In the genomic region with DNA sequence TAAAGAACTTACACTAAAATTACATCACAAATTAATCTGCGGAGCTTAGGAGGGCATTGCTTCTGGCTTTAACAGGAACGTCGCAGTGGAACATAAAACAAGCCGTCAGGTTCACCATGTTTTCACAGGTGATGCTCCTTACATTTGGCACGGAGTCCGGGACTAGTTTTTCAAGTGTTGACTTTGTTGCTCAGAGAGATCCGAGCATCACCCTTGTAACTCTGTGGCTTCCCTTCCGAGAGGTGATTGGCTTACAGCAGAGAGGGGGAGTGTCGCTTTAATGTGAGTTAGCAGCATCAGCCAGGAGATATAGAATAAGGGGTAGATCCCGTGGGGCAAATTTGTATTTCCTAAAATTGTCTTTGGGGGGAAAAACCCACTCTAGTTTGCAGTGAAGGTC, we compare ENCODE assay signal across 24 mouse cellular contexts.
A peak's percentile ranks its signal among the peaks of the same experiment; 100 is the strongest.
DNase-seq lines count a peak whose midpoint lies in the region; ATAC-seq and TF ChIP-seq lines count a peak whose summit lies in the region.
"Had no signal": no experiment of that assay in that cellular context is flagged by ENCODE, and none has a peak within 500 bp of the region (broad histone marks: within the 10 kb centered on the region; RNA-seq: fewer than 3 reads in every experiment).

No protein-coding gene starts in this region.

- no peak overlapping the region for H3K4me2 ChIP-seq in lung, postnatal 0 days (replicated peaks; ENCODE audit: low read depth, low read length)
- no peak overlapping the region for H3K4me2 ChIP-seq in embryonic facial prominence, embryonic 15.5 days (replicated peaks)
- no peak overlapping the region for H3K4me2 ChIP-seq in limb, embryonic 15.5 days
- H3K4me2 ChIP-seq in intestine, postnatal 0 days (replicated peaks; ENCODE audit: low read depth), result no peak overlapping the region
- H3K4me2 ChIP-seq: forebrain, embryonic 13.5 days; heart, embryonic 11.5 days; heart, embryonic 15.5 days; hindbrain, embryonic 13.5 days had no signal

- peak; percentile 44; the same call in 1 of the 2 replicates for ATAC-seq in lung, postnatal 0 days
- no peak for ATAC-seq in embryonic facial prominence, embryonic 15.5 days (ENCODE audit: insufficient number of reproducible peaks, low FRiP score, low TSS enrichment, low read depth)
- ATAC-seq in limb, embryonic 15.5 days (ENCODE audit: insufficient number of reproducible peaks, low FRiP score, low TSS enrichment, low read depth), result no peak
- ATAC-seq in intestine, postnatal 0 days, result no peak
- ATAC-seq: CD4-positive, CD25-positive, alpha-beta regulatory T cell, adult 4 months; forebrain, embryonic 13.5 days; hindbrain, postnatal 0 days had no signal

- no peak overlapping the region for H3K9ac ChIP-seq in lung, postnatal 0 days (replicated peaks; ENCODE audit: low read depth)
- H3K9ac ChIP-seq in embryonic facial prominence, embryonic 15.5 days, result no peak overlapping the region
- no peak overlapping the region for H3K9ac ChIP-seq in limb, embryonic 15.5 days
- no peak overlapping the region for H3K9ac ChIP-seq in intestine, postnatal 0 days (ENCODE audit: low read depth, low read length)
- H3K9ac ChIP-seq: forebrain, embryonic 13.5 days; heart, embryonic 15.5 days; hindbrain, embryonic 13.5 days had no signal

- peak; percentile 24 for DNase-seq in heart, adult 11 months
- DNase-seq in heart, adult 18-20 months, result no peak
- peak; percentile 36 for DNase-seq in lung, postnatal 0 days (ENCODE audit: low spot score)
- DNase-seq in lung, postnatal 10 days, result no peak
- no peak for DNase-seq in cerebellum, postnatal 36 days
- DNase-seq: adrenal gland, adult 8-10 months; B cell, adult 2 months; cerebellum, adult 11 months; cerebellum, adult 8-10 months; cerebellum, postnatal 25 days; gastrocnemius, adult 2 months; gastrocnemius, postnatal 36 days; heart, adult 2 months; heart, postnatal 14 days had no signal

- WGBS in lung, postnatal 0 days, result 61% methylated on average over 10 of the region's 10 CpGs
- 58% methylated on average over 10 of the region's 10 CpGs for WGBS in embryonic facial prominence, embryonic 15.5 days
- WGBS in limb, embryonic 15.5 days, result 52% methylated on average over 10 of the region's 10 CpGs
- 83% methylated on average over 10 of the region's 10 CpGs for WGBS in intestine, postnatal 0 days

- no peaks in the 10 kb centered on the region for H3K9me3 ChIP-seq in lung, postnatal 0 days (ENCODE audit: low read length)
- no peaks in the 10 kb centered on the region for H3K9me3 ChIP-seq in embryonic facial prominence, embryonic 15.5 days (replicated peaks)
- H3K9me3 ChIP-seq in limb, embryonic 15.5 days, result no peaks in the 10 kb centered on the region
- no peaks in the 10 kb centered on the region for H3K9me3 ChIP-seq in intestine, postnatal 0 days (ENCODE audit: control insufficient read depth)
- H3K9me3 ChIP-seq: heart, embryonic 15.5 days had no signal

- no peak for TF ChIP-seq EP300 in lung, postnatal 0 days (IDR thresholded peaks at IDR 0.05)

- no peak for TF ChIP-seq CTCF in lung, postnatal 0 days (IDR thresholded peaks at IDR 0.05)
- no peak for TF ChIP-seq CTCF in intestine, postnatal 0 days (IDR thresholded peaks at IDR 0.05; ENCODE audit: low read depth)

- no peaks in the 10 kb centered on the region for H3K27me3 ChIP-seq in lung, postnatal 0 days (replicated peaks; ENCODE audit: insufficient read depth, low read length)
- no peaks in the 10 kb centered on the region for H3K27me3 ChIP-seq in embryonic facial prominence, embryonic 15.5 days
- no peaks in the 10 kb centered on the region for H3K27me3 ChIP-seq in limb, embryonic 15.5 days
- no peaks in the 10 kb centered on the region for H3K27me3 ChIP-seq in intestine, postnatal 0 days (replicated peaks; ENCODE audit: control insufficient read depth, insufficient read depth, low read length)
- H3K27me3 ChIP-seq: forebrain, embryonic 13.5 days; hindbrain, embryonic 13.5 days had no signal

- H3K4me3 ChIP-seq in lung, postnatal 0 days (ENCODE audit: low read depth, low read length), result no peak overlapping the region
- H3K4me3 ChIP-seq in embryonic facial prominence, embryonic 15.5 days (replicated peaks), result no peak overlapping the region
- H3K4me3 ChIP-seq in limb, embryonic 15.5 days, result no peak overlapping the region
- no peak overlapping the region for H3K4me3 ChIP-seq in intestine, postnatal 0 days (ENCODE audit: low read depth, low read length)
- H3K4me3 ChIP-seq: forebrain, embryonic 13.5 days; gastrocnemius, adult 2 months; heart, adult 2 months; heart, embryonic 15.5 days; hindbrain, embryonic 13.5 days had no signal

- no peak overlapping the region for H3K27ac ChIP-seq in lung, postnatal 0 days (ENCODE audit: low read length)
- H3K27ac ChIP-seq in embryonic facial prominence, embryonic 15.5 days (replicated peaks), result 0 out of 2 replicates have a peak overlapping the region, but pooled peaks have one; percentile 36
- 0 out of 2 replicates have a peak overlapping the region, but pooled peaks have one; percentile 13 for H3K27ac ChIP-seq in limb, embryonic 15.5 days
- H3K27ac ChIP-seq in intestine, postnatal 0 days (ENCODE audit: low read depth, low read length), result no peak overlapping the region
- H3K27ac ChIP-seq: forebrain, embryonic 13.5 days; gastrocnemius, adult 2 months; heart, adult 2 months; heart, embryonic 15.5 days; hindbrain, postnatal 0 days had no signal

- peaks cover 14% of the 10 kb centered on the region; the same call in 1 of the 2 replicates for H3K36me3 ChIP-seq in lung, postnatal 0 days (ENCODE audit: insufficient read depth, low read length)
- H3K36me3 ChIP-seq in embryonic facial prominence, embryonic 15.5 days, result no peaks in the 10 kb centered on the region; the same call in 1 of the 2 replicates
- H3K36me3 ChIP-seq in limb, embryonic 15.5 days, result 0 out of 2 replicates have a peak, but pooled peaks cover 2% of the 10 kb centered on the region
- H3K36me3 ChIP-seq in intestine, postnatal 0 days (ENCODE audit: control insufficient read depth, insufficient read depth), result no peaks in the 10 kb centered on the region
- H3K36me3 ChIP-seq: G1E; heart, embryonic 15.5 days had no signal

- H3K4me1 ChIP-seq in lung, postnatal 0 days (ENCODE audit: insufficient read depth, low read depth, low read length), result no peaks in the 10 kb centered on the region
- peaks cover 9% of the 10 kb centered on the region; the same call in 1 of the 2 replicates for H3K4me1 ChIP-seq in embryonic facial prominence, embryonic 15.5 days
- peaks cover 15% of the 10 kb centered on the region for H3K4me1 ChIP-seq in limb, embryonic 15.5 days
- H3K4me1 ChIP-seq in intestine, postnatal 0 days (replicated peaks; ENCODE audit: control insufficient read depth, insufficient read depth, low read length), result no peaks in the 10 kb centered on the region
- H3K4me1 ChIP-seq: heart, embryonic 15.5 days had no signal

Comparison
In these comparisons a context has a peak if more than half of its experiments do, and no peak if none do; other contexts are left out.
1. DNase-seq: peak in heart, adult 11 months (single experiment) and lung, postnatal 0 days (single experiment); none in heart, adult 18-20 months (0 of 2), lung, postnatal 10 days (single experiment) and cerebellum, postnatal 36 days (0 of 2).
2. H3K27ac ChIP-seq: peak in embryonic facial prominence, embryonic 15.5 days (single experiment) and limb, embryonic 15.5 days (single experiment); none in lung, postnatal 0 days (single experiment) and intestine, postnatal 0 days (single experiment).